Mouse (Mus musculus): ENCODE results near the gene Clstn2.

Gene Clstn2

DNA sequence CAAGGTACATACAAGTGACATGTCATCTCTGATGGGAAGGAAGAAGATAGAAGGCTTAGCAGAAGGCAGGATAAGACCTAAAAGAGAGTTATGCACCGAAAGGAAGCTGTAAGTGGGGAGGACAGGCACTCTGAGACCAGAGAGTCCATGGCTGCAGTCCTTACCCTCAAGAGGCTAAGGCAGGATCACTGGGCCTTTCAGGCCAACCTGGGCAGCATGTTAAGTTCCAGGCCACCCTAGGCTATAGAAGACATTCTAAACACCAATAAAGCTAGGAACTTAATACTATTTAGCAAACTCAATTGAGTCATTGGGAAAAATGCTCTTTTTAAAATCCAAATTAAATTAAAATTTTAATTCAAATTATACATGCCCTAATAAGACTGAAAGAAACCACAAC, 258.0 kb downstream of the Clstn2 start:
- DNase-seq (ENCODE audit: low read depth, low spot score): no peak

- no peak for DNase-seq (ENCODE audit: low read depth, low spot score)
Measured at GRCm38 (mm10) chr9:97773911-97774310, 259.1 kb downstream of the Clstn2 start.

DNA sequence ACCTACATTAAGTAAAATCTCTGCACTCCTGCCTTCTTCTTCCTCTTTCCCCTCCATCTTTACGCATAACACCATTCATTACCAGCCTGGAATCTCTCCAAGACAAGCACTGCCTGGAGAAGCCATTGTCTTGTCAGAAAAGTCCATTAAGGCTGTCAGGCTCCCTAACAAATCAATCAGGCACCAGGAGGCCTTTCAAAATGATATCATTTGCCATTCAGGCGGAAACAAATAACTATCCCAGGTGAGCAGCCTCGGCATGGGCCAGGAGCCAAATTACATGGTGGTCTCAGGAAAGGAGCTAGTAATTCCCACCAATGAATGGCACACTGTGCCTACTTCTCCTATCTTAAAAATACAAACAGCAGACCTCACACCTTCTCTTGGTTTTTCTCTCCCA, 260.6 kb downstream of the Clstn2 start:
- no peak for DNase-seq (ENCODE audit: low read depth, low spot score)

DNA sequence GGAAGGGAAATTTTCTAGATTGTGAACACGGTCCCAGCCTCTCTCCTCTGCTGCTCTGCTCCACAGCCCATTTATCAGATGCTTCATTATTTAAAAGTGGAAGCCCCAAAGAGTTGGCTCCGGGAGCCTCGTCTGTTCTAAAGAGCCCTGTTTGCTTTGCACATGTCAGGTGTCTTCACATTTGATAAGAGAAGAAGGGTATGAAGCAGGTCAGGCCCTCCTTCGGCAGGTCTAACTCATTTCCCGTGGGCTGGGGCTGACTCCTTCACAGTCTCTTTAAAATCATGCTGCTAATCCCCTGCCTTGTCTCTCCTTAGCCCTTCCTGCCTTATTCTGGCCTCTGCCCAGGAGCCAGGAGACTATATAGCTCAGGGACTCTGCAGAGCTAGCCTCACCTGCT, 263.6 kb downstream of the Clstn2 start:
- DNase-seq (ENCODE audit: low read depth, low spot score): no peak

DNA sequence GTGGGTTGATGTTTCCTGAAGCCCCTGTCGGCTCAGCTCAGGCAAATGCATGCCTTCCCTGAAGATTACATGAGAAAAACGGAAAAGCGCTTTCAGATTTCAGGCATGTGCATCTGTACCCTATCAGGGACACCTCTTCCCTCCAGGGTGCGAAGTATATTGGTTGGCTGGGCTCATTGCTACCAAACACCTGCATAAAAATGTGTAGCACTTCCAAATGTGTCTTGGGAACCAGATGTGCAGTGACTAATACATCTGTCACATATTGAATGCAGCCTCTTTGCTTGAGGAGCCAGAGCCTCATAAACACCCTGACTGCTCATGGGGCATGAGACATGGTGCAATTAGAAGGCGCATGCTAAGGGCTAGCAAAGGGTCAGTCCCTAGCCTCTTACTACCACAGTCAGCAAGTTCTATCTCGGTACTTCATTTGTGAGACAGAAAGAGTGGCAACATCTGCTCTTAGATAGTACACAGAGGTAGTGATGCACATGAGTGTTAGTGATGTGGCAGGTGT, 267.7 kb downstream of the Clstn2 start:
- DNase-seq (ENCODE audit: low read depth, low spot score): no peak

DNA sequence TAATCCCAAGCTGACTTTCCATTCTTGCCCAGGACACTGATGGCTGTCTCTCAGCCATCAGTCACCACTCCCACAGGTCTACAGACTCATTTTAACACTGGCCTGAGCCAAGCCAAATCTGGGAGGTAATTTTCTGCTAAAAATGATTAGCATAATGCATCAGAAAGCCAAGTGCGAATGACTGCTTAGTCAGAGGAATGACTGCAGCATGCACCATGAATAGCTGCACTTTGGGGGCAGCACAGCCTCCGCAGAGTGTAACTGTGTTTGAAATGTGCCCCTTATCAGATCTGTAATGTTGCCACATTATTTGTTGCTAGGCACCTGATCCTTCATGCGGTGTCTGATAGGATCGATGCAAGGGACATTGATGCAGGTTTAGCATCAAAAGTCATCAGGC, 269.9 kb downstream of the Clstn2 start:
- DNase-seq (ENCODE audit: low read depth, low spot score): no peak

DNA sequence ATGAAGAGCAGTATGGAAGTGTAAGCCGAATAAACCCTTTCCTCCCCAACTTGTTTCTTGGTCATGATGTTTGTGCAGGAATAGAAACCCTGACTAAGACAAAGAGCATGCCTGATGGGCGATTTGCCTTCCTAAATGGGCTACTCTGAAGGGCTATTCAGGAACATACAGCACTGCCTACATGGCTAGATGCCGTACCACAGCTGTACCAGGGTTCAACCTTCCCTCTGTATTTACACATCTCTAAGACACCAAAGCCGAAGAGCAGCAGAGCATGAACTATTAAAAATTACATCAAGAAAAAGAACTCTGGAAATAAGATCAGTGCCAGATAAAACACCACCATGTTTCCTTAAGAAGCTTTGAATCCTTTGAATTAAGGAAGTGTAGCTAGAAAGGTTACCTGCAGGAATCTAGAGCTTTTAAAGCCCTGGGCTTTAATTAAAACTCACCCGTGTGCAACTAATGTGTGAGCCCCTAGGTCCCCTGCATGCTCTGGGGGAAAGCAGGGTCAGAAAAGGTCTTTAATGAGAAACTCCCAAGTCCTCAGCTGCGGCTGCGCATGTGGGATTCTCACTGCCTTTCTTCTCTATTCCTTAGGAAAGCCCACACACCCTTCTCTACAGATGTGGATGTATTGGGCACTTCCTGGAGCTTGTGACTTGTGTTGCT, 277.2 kb downstream of the Clstn2 start:
- no peak for DNase-seq (ENCODE audit: low read depth, low spot score)

DNA sequence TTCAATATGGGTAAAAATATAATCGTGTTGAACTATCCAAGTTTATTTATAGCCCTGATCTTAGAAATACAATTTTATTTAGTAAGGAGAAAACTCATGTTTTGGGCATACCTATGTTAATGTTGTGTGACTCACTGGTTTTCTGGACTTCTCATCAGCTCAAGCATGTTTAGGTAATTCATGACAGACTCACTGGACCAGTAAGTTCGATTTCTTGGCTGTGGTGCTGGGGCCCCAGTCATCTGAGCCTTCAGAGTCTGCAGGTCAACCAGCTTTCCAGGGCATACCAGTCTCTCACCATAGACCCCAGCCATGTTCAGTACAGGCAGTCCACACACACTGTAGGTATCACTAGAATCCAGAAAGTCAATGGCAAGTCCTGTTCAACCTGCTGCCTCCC, 279.3 kb downstream of the Clstn2 start:
- DNase-seq (ENCODE audit: low read depth, low spot score): no peak

DNA sequence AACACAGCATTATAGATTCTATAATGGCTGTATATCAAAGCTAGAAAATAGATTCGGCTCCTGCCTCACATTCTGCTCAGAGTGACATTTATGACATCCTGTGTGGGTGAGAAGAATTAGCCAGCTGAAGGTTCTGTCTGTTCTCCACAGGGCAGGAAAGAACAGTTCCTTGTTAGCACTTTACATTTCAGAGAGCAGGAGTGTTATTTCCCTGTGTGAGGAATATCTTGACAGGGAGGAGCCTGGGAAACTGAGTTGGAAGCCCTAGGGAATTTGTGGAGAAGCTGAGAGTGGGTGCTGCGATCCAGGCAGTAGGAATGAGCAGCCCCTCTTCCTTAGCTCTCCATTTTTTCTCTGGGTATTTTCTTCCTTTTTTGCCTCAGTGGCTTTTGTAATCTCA, 286.4 kb downstream of the Clstn2 start:
- DNase-seq (ENCODE audit: low read depth, low spot score): no peak

DNA sequence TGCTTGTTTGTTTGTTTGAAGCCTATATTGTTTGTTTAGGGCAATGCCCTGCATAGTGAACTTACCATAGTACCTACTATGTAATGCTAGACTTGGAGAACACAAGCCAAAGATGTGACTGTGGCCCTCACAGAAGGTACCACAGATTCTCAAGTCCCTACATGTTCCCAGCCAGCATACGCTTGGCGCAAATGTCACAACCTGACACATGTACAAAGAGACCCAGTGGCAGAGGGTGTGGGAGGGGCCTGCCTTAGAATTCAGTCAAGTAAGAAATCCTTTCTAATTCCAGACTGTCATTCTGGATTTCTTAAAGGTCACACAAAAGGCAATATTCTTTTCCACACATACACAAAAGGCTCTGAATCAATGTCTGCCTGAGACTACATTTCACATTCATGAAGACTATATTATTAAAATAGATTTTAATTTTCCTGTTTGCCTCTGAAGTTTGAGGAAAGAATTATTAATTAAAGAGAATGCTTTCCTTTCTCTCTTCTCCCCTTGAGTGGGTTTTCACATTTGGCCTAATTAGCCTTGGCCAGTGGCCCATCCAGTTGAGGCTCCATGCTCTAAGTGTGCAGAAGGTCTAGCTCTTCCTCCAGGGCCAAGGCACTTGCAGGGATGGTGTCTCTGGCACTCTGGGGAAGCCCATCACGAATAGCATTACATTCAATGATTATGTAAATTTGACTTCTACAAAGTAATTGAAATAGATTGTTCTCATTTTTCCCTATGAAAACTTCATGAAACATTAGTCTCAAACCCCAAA, 305.1 kb downstream of the Clstn2 start:
- DNase-seq (ENCODE audit: low read depth, low spot score): no peak

DNA sequence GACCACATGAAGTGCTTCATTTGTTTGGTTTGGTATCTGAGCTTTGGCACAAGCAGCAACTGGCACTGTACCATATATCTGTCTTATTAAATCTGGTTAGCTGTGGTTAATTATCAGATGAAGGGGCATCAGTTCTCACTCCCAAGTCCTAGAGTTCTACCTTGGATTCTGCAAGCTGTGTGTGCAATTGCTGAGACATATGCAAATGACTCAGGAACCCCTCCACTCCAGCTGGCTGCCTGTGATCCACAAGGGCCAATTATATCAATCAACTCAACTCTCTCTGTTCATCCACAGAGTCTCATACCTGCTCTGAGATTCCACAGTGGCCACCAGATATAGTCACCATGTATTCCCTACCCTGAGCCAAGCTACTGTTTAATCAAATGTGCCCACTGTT, 315.3 kb downstream of the Clstn2 start:
- DNase-seq (ENCODE audit: low read depth, low spot score): no peak

DNA sequence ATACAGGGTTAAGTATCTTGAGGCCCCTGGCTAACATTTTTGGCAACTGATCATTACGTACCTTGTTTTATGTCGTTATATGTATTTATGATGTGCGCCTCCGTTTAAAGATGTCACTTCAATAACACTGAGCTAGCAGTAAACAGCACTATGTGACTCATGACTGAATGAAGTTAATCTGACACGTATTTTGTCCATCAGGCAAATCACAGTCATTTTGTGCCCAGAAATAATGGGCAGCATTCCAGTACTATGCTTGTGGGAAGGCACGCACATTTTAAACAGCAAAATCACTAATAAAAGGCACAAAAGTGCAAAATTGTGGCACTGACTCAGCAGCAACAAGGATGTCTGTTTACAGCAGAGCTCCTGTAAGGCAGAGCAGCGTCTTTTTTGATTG, 316.0 kb downstream of the Clstn2 start:
- no peak for DNase-seq (ENCODE audit: low read depth, low spot score)

DNA sequence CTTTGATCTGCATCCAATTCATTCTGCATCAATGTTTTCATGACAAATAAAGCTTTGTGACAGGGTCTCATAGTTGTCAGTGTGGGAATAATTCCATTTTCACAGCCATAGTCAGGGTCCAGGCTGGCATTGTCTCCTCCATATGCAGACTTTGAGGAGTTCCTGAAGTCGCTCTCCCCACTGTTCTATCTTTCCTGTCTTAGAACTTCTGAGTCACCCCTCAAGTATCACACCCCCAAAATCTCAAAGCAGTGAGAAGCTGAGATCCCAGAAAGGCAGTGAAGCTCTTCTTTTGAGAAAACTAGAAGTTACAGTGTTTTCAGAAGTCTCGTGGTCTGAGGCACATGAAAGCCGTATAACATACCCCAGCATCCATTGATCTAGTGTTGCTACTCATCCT, 320.1 kb downstream of the Clstn2 start:
- DNase-seq (ENCODE audit: low read depth, low spot score): no peak

DNA sequence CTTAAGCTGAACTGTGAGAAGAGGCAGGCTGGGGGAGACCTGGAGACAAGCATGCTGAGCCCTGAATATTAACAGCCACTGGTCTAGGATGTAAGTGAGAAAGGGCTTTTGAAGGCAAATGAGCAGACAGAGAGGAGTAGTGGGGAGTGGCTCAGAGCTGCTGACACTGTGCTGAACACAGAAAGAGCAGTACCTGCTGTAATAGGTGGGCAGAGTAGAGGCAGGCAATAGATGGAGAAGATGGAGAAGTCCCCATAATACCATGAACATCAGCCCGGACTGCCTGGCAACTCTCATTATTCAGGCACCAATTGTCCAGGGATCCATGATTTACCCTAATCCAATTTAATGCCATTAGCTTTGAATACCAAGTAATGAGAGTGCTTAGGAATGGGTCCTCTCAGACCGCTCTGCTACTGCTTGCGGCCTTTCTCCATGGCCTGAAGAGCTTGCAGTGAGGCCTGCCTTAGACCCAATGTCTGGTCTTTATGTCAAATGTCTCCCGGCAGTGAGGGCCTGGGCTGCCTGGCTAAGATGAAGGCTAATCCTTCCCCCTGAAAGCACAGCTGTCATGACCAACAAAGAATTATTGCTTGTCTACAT, 329.0 kb downstream of the Clstn2 start:
- no peak for DNase-seq (ENCODE audit: low read depth, low spot score)

- peak; percentile 21 for DNase-seq (ENCODE audit: low read depth, low spot score)
Measured at GRCm38 (mm10) chr9:97702989-97703388, 330.0 kb downstream of the Clstn2 start.

GRCm38 (mm10) chr9:97699983-97700382, 333.0 kb downstream of the Clstn2 start:
- no peak for DNase-seq (ENCODE audit: low read depth, low spot score)

DNA sequence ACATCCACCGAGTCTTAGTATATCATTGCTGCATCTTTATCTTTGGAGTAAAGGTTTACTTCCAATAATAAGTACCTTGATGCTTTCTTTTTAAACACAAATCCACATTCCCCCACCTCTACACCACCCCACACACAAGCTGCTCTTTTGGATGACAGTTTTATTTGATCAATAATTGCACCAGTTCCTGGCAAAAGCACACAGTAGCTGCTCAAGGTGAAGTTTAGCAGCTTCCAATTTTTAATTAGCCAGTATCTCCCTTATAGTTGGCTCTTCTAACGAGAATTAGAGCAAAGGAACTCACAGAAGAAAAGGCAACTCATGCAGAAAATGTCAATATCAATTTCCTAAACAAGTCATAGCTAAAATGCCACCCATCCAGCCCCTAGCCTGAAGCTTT, 334.0 kb downstream of the Clstn2 start:
- no peak for DNase-seq (ENCODE audit: low read depth, low spot score)

DNA sequence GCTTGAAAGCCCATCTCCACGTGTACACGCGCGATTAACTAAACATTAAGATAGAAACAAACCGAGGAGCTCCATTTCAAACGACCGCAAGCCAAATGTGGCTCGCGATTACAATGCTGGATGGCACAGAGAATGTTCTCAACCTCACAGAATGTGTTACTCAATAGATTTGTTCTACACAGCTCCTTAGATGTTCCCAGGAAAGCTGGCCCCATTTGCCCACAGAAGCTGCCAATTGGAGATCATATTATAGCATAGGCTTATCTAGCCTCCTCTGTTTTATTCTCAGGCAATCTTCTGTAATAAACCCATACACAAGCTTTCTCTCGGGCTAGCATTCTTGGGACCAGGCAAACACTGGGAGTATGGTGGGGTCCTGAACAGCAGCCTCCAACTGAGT, 334.9 kb downstream of the Clstn2 start:
- DNase-seq (ENCODE audit: low read depth, low spot score): no peak

- no peak for DNase-seq (ENCODE audit: low read depth, low spot score)
Measured at GRCm38 (mm10) chr9:97696655-97697235, 336.2 kb downstream of the Clstn2 start.

DNA sequence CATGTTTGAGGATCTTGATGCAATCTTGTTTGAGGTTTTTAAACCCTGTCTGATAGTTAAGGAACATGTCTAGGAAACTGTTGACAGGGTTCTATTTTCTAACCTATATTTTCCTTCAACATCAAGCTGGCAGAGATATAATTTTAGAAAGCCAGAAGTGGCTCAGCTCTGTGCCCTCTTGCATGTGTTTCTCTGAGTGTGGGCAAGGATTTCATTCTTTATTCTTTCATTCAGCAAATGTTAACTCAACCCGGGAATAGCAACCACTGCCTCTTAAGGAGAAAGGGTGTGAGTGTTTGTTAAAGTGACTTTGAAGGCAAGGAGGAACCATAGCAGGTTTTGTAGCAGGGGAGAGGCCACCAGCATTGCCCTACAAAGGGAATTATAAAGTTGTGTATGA, 337.7 kb downstream of the Clstn2 start:
- DNase-seq (ENCODE audit: low read depth, low spot score): no peak

- no peak for DNase-seq (ENCODE audit: low read depth, low spot score)
Measured at GRCm38 (mm10) chr9:97686826-97687425, 346.1 kb downstream of the Clstn2 start.

DNA sequence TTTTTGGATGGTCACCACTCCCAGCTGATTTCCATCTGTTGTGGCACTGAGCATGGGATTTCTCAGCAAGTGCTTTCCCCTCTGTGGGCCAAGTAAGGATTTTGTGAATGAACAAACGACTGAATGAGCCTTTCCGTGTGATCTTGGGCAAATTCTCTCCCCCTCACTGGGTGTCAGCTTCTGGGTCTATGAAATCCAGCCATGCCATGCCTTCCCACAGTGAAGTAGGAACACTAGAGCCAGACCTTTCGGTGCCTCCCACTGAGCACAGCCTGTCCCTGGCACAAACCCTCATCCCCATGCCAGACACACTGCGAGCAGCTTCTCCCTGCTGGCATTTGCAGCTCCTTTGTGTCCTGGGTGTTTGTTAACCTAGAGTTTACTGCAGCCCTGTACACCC, 347.3 kb downstream of the Clstn2 start:
- DNase-seq (ENCODE audit: low read depth, low spot score): no peak

Measured in retina, postnatal 7 days (tissue).